Mouse (Mus musculus): ENCODE results near the gene Kcnn4. TPM values are rescaled to one million over a fixed set of nuclear protein-coding genes. Genes with fewer than 3 reads are reported as not detected.
"Not testable (repeated sequence)": the region's sequence is repeated elsewhere in the genome, so short reads cannot be mapped to it uniquely, and the experiment has no call there.

Kcnn4 gene
- total RNA-seq, 2 experiments from 2014 or later, result 1.0 to 3.3 TPM

DNA sequence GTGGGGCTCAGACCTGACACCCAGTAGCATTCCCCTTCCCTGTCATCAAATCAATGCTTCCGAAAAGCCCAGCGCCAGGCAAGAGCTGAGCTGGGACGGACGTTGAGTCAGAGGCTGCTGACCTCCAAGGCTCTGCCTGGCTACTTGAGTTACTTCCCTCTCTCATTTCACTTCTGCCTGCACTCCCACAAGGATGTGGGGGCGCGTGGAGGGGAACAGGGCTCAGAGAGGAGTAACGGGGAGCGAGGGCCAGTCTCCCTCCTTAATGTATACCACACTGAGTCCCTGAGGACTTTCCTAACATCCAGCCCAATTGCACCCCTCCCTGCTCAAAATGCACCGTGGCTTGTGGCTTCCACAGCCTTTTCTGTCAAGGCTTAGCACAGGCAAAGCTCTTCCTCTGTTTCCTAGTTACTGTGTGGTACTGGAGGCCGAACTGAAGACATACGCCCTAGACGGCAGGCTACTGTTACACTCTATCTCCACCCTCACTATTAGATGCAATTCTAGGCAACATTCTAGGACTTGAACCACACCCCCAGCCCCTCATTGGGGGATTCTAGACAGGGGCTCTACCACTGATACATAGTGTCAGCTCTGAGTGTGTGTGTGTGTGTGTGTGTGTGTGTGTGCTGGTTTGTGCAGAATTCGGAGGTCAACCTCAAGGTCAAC lies 19.6 kb downstream of the Kcnn4 start:
- intact Hi-C loops (cut with DNase I), result loop anchor here (5.0 kb wide), 1 partner anchor 422 kb away; no protein-coding TSS in a partner anchor
- no peak for DNase-seq

DNA sequence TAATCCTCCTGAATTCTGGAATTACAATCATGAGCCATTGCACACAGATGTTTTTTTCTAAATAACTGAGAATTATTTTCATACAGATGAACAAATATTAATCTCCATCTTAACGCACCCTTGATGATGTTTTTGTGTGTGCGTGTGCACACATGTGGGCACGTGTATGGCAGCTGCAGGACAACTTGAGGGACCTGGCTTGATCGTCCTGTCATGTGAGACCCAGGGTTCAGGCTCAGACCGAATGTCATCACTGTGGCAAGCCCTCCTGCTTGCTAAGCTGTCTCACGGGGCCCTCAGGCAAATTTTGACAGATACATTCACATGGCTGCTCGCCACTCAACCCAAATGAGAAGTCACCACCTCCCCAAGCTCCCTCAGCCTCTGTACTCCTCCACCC lies 20.4 kb downstream of the Kcnn4 start:
- intact Hi-C loops (cut with DNase I), result no loop called here

DNA sequence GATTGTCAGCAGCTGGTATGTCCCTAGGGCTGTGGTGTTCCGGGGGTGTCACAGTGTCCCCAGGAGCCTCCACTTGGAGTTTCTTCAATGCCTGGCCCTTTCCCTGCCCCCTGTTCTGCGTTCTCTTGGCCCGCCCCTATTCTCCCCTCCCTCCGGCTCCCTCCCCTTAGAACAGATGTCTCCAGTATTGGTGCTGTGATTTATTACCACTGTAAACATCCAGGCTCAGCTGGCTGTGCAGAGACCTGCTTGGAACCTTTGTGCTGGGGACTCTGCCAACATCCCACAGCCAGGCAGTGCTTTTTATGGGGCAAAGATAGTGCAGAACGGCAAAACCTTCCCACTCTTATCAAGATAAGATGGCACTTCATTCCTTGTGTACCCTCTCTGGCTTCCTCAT lies 21.0 kb downstream of the Kcnn4 start:
- intact Hi-C loops (cut with DNase I), result no loop called here
- no peak for DNase-seq

More for the DNA sequence above, 20.4 kb downstream of the Kcnn4 start:
- DNase-seq, result no peak

DNA sequence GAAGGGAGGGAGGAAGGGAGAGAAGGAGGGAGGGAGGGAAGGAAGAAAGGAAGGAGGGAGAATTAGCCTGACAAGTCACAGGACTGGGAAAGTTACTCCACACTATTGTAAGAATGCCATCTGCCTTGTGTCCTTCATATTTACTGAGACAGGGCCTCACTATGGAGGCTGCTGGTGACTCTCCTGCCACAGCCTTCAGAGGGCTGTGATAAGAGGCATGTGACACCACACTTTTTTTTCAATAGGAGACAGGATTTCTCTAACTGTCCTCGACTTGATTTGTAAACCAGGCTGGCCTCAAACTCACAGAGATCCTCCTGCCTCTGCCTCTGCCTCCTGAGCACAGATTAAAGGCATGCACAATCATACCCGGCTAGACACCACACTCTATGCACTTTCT lies 21.6 kb downstream of the Kcnn4 start:
- intact Hi-C loops (cut with DNase I), result no loop called here
- DNase-seq, result no peak

DNA sequence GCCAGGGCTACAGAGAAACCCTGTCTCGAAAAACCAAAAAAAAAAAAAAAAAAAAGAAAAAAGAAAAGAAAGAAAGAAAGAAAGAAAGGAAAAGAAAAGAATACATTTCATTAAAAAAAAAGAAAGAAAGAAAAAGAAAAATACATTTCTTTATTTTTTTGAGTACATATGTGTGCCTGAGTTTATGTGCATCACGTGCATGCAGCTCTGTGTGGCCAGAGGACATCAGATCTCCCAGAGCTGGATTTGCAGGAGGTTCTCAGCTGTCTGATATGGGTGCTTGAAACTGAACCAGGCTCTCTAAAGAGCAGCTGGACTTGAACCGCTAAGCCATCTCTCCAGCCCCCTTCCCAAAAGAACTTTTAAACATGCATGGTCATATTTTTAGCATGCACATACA lies 24.0 kb downstream of the Kcnn4 start:
- intact Hi-C loops (cut with DNase I), result no loop called here
- no peak for DNase-seq

DNA sequence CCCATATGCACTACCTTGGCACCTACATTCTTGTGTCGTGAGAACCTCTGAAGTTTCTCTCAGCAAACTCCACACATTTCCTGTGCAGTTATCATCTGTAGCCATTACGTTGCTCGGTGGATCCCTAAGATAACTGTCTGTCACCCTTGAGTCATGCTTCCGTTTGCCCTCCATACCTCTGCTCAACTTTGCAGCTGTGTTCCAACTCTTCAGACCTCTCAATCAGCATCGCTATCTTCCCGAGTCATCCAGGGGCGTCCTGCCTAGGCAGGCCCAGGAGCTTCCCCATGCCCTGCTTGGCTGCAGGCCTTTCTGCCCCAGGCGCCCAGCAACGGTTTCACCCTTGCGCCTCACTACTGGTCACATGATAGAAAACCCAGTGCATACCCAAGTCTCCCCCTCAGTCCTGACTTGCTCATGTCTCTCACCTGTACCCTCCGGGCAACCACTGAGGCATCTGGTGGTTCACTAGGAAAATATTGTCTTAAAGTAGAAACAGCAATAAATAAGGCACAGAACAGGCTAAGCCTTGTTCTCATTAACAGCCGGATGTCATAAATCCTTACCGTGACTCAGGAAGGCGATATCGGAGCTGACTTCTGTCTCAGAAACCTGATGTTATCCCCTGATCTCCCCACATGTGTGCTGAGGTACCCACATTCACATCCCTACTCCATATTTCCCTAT lies 24.6 kb downstream of the Kcnn4 start:
- no peak for DNase-seq
- intact Hi-C loops (cut with DNase I), result no loop called here

DNA sequence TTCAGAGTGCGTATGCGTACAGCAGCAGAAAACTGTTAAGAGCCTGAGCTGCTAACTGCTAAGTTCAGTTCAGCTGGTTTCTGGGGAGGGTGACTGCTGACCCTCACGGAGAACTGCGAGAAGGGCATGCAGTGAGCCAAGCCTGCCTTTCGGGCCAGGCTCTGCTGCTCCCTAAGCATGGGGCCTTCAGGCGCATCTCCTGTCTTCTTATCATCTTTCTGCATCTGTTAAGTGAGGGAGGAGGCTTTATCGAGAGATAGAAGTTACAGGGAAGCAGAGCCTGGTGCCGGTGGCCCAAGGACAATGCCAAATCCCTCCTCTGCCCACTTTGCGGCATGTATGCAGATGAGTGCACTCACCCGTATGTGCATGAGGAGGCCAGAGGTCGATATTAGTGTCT lies 26.8 kb downstream of the Kcnn4 start:
- no peak for DNase-seq
- intact Hi-C loops (cut with DNase I), result no loop called here

DNA sequence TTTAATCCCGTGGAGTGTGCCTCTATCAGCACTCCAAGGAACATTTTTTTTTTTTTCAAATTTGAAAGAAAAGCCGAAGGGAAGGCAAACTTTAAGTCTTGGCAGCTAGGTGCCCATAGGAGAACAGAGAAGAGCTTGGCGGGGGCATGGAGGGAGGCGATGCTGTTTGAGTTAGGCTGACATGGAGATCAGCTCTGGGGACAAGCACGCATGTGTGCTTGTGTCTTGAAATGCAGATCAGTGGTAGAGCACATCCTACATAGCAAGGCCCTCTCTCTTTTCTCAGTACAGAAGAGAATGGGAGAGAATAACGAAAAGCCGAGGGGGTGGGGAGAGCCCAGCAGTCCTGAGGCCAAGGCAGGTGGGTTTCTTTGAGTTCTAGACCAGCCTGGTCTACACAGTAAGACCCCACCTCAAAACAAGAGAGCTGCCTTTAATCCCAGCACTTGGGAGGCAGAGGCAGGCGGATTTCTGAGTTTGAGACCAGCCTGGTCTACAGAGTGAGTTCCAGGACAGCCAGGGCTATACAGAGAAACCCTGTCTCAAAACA lies 28.4 kb downstream of the Kcnn4 start:
- intact Hi-C loops (cut with DNase I), result no loop called here
- DNase-seq, result no peak

DNA sequence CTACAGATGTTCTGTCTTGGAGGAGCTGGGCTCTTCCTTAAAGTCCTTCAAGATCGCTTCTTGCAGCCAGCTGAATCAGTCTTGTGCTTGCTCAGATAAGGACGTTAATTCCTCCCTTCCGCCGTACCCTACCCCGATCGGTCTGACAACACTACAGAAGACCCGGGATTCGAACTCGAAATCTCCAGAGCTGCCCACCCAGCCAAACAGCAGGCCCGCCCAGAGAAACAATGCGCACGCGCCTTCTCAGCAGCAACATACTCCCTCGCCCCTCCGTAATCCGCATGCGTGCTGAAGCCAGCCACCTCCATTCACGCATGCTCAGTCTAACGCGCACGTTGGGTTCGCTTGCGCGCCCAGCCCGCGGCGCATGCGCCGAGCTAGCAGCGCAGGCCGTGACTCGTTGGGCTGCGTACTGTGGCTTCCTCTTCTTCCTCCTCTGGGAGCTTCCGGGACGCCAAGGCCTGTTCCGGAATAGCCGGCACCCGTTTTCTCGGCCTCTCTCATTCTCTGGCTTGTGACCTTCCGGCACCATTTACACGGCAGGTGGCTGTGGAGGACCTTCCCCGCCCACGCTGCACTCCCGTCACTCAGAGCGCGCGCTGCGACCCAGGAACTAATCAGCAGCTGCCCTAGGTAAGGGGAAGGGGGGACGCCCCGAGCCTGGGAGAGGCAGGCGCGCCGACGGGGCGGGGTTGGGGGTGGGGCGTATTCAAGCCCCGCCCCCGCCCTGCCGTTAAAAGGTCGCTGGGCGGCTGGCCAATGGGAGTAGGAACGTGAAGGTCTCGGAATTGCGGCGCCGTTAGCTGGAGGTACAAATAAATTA lies 29.4 kb downstream of the Kcnn4 start, which contains the start of gene Smg9:
Gene Smg9, plus strand, starts transcription at position 364 of the 826 bp plus-strand sequence.
- peak; percentile 97 for DNase-seq
- intact Hi-C loops (cut with DNase I), result loop anchor here (5.0 kb wide), 2 partner anchors 82 to 312 kb away; partner anchors contain the start of gene Zfp94

DNA sequence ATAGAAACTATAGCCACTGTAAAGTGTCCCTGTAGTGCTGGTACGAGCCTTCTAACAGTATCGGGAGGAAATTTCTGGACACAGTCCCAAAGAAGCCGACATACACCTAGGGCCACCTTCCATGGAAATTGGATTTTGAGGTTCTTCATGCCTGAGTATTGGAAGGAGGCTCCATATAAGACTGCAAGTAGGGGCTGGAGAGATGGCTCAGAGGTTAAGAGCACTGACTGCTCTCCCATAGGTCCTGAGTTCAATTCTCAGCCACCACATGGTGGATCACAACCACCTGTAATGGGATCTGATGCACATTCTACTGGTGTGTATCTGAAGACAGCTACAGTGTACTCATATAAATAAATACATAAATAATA lies 30.0 kb downstream of the Kcnn4 start:
- no peak for DNase-seq
- intact Hi-C loops (cut with DNase I), result loop anchor here (5.0 kb wide), 2 partner anchors 83 to 313 kb away; partner anchors contain the start of gene Zfp94

DNA sequence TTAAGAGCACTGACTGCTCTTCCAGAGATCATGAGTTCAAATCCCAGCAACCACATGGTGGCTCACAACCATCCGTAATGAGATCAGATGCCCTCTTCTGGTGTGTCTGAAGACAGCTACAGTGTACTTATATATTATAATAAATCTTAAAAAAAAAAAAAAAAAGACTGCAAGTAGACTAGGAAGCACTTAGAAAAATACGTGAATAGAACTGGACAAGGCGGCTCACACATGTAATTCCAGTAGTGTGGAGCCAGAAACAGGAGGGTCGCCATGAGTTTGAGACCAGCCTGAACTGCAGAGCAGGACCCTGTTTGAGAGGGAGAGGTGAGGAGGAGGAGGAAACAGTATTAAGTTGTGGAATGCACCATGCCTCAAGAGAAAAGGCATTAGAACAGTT lies 30.4 kb downstream of the Kcnn4 start:
- intact Hi-C loops (cut with DNase I), result loop anchor here (5.0 kb wide), 2 partner anchors 83 to 313 kb away; partner anchors contain the start of gene Zfp94
- not testable (repeated sequence) for DNase-seq

DNA sequence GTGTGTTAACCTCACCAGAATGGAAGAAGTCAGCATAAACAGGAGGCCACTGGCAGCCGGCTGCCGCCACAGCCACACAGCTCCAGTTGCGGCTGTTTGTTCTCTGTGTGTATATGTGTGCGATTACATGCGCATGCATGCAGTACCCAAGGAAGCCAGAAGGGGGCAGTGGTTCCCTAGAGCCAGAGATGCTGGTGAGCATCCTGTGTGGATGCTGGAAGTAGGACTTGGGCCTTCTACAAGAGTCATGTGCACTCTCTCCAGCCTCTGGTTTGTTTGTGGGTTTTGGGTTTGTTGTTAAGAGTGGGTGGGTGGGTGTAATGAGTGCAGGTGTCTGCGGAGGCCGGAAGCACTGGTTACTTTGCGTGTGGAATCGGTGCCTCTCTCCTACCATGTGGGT lies 32.8 kb downstream of the Kcnn4 start:
- intact Hi-C loops (cut with DNase I), result loop anchor here (5.0 kb wide), 2 partner anchors 86 to 316 kb away; partner anchors contain the start of gene Zfp94
- no peak for DNase-seq

DNA sequence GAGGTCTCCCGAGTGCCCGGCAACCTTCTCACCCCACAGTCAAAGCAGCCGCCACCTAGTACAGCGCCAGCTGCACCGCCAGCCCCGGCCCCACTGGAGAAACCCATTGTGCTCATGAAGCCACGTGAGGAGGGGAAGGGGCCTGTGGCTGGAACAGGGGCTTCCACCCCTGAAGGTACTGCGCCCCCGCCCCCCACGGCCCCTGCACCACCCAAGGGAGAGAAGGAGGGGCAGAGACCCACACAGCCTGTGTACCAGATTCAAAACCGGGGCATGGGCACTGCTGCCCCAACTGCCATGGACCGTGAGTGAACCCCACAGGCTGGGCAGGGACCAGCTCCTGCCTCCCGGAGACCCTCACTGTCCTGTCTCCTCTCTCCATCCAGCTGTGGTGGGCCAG lies 35.6 kb downstream of the Kcnn4 start:
- DNase-seq, result no peak
- intact Hi-C loops (cut with DNase I), result loop anchor here (2.0 kb wide), 2 partner anchors 41 to 69 kb away; no protein-coding TSS in a partner anchor

DNA sequence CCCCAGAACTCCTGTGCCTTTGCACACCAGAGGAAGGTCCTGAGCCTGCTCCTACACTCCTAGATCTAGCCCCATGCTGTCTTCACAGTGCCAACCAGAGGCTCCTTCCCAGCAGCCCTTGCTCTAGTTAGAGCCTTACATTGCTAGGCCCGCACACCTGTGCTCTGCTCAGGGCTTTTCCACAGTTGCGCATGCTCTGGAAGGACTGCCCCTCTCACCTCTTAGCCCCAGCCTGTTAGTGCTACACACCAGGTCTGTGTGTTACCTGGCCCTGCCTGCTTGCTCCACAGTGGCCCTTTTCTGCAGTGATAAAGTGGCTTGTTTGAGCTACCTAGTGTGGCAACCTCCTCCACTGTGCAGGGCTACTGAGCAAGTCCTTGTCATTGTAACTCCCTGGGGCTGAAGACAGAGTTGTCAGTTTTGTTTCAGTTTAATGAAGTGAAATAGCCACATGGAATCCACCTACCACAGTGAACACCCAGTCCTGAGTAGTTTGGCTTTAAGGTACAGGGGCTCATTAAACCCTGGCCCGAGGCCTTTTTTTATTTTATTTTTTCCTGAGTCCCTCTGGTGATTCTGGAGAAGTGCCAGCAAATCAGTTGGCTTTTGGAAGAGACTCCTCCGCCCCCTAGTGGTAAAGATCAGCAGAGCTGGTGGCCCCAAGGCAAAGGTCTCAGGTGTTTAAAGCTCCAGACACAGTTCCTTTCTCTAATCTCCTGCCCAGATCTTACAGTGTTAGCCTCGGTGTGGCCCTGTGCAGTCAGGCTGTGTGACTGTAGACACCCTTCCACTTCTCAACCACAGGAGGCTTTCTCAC lies 36.7 kb downstream of the Kcnn4 start:
- intact Hi-C loops (cut with DNase I), result loop anchor here (2.0 kb wide), 2 partner anchors 42 to 70 kb away; no protein-coding TSS in a partner anchor

DNA sequence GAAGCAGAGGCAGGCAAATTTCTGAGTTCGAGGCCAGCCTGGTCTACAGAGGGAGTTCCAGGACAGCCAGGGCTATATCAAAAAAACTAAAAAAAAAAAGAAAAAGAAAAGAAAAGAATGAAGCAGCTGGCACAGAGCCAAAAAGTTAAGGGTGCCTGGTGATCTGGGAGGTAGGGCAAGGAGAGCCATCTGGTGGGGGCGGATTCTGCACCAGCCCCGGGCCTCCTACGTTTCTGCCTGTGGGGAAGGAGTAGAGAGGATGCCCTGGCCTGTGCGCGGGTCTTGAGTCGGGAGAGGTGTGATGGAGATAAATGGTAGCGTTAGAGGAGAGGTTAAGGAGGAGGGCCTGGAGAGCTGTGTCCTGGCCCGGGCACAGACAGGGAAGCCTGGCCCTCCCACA lies 38.1 kb downstream of the Kcnn4 start:
- no peak for DNase-seq
- intact Hi-C loops (cut with DNase I), result no loop called here

More for the DNA sequence above, 36.7 kb downstream of the Kcnn4 start:
- peak; percentile 65 to 81 for DNase-seq

DNA sequence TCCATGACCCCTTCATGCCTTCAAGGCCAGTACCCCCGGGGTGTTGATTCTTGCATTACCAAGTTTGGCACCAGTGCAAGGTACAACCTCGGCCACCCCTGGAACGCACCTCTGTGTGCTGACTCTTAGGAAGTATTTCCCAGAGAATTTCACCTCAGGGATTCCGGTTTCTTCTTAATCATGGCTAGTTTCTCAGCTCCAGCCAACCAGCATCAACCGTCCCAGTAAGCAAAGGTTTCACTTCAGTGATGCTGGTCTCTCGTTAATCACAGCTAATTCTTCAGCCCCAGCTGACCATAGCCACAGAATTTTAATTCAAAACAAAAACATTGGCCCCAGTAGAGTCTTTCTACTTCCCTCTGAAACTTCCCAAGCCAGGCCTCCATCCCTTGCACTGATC lies 40.1 kb downstream of the Kcnn4 start:
- intact Hi-C loops (cut with DNase I), result no loop called here

DNA sequence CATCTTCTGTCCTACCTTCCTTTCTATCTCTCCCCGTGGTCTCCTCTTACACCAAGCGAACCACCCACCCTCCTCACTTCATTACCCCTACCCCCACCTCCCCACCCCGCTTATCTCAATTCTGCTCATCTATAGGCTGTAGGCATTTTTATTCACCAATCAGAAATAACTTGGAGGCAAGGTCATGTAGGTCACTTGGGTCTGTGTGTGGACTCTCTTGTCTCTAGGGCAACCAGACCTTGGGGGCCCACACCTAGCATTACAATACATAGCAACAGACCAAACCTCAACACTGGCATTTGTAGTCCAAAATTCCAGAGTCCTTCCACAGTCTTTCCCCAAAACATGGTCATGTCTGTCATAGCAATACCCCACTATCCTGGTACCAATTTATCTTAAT lies 40.8 kb downstream of the Kcnn4 start:
- intact Hi-C loops (cut with DNase I), result no loop called here
- no peak for DNase-seq

More for the DNA sequence above, 40.1 kb downstream of the Kcnn4 start:
- DNase-seq, result no peak

DNA sequence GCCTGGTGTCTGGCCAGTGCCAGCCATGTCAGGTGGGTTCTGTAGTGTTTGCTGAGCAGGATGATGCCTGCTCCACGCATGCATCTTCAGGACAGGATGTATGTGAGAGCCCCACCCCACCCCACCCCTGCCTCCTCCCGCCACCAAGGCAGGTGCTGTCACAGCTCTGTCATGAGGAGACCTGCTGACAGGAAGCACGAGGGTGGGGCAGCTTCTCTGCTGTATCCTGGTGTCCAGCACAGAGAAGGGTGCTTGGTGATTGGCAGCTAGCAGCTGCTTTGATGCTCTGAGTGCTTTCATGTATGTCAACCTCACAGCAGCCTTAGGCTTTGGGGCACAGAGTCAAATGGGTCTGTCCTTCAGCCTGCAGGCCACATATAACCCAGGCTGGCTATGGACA lies 43.6 kb downstream of the Kcnn4 start:
- intact Hi-C loops (cut with DNase I), result no loop called here

DNA sequence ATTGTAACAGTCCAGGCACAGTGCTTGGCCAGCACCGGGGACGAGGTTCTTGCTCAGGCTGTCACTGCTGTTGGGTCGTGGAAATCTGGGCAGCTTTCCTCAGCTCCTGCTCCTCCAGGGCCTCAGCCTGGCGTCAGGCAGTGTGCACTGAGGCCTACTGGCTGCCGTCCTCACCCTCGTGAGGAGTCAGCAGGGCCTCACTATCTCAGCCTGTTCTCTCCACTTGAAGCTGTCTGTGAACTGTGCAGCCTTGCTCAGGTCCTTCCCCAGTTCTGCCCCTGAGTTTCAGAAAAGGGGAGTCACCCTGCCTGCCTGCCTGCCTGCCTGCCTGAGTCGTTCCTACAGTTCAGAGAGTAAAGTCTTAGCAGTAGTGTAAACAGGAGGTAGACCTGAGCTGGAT lies 45.2 kb downstream of the Kcnn4 start:
- no peak for DNase-seq
- intact Hi-C loops (cut with DNase I), result no loop called here

More for the DNA sequence above, 43.6 kb downstream of the Kcnn4 start:
- no peak for DNase-seq

DNA sequence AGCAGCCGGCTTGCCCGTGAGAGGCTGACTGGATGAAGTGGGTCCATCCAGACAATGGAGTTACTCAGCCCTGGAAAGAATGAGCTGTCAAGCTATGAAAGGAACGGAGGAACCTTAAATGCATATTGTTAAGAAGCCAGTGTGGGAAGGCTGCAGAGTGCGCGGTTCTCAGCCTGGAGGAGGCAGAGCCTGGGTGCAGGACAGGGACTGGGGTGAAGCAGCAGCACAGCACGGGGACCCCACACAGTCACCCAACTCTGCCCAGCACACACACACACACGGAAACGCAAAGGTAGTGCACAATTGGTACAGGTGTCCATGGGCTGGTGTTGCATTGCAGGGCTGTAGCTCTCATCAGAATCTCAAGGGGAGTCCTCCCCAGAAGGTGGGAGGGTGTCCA lies 49.5 kb downstream of the Kcnn4 start:
- no peak for DNase-seq
- intact Hi-C loops (cut with DNase I), result no loop called here
